Mouse (Mus musculus): ENCODE measurements at regions not wholly inside any gene's neighbourhood (a gene's known extent, or its start where the extent isn't known, plus 50 kb on each side); places are given as distances from the start of the nearest gene placed in this dataset.

DNA sequence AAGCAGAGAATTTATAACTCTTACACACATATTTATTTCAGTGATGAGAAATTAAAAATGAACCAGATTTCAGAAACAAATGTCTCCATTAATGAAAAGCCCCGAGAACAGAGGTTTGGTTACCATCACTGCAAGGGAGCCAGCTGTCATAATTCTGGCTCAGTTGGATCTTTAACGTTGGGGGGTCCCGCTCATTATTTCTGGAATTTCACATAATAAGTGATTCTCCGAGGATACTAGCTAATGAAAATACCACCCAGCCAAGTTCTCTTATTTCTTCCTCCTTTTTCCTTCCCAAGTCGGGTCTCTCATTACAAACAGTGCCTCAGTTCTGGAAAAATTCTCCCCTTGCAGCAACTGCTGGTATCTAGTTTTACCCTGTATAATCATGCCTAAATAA lies 659.0 kb upstream of the Marcks start:
- Histone ChIP-seq H3K36me3 (replicated peaks in 1 of 2; ENCODE audit: control insufficient read depth in 1 of 2, insufficient read depth in 1 of 2, low read length in 1 of 2) (no peaks in the 10 kb centered on the region), H3K79me2 (replicated peaks; ENCODE audit: control insufficient read depth, extremely low read depth, insufficient read depth, poor library complexity, severe bottlenecking) (no peaks in the 10 kb centered on the region), H3K9ac (ENCODE audit: insufficient read depth, low read depth) (no peak overlapping the region), H3K9me3 (replicated peaks; ENCODE audit: low read length) (no peaks in the 10 kb centered on the region), H3K4me2 (ENCODE audit: insufficient read depth, low read depth, poor library complexity, severe bottlenecking) (no peak overlapping the region), H3K4me3 (replicated peaks in 1 of 3; ENCODE audit: low read depth in 2 of 3, low read length in 2 of 3, poor library complexity in 1 of 3) (no peak overlapping the region), H3K4me1 (ENCODE audit: control insufficient read depth in 1 of 2, insufficient read depth in 2 of 2) (no peaks in the 10 kb centered on the region), H3K27me3 (replicated peaks) (no peaks in the 10 kb centered on the region), H3K27ac (ENCODE audit: insufficient read depth, low read depth) (no peak overlapping the region)
- in situ Hi-C loops (cut with MboI; ENCODE audit: low pct_ligation_motif_present, low pct_unique_long_range_greater_than_20kb, low sequenced_read_pairs) = no loop called here
- dilution Hi-C loops (cut with MboI; ENCODE audit: extremely low pct_ligation_motif_present, extremely low pct_unique_long_range_greater_than_20kb, low sequenced_read_pairs) = no loop called here
- TF ChIP-seq USF2 (conservative IDR thresholded peaks at IDR 0.05; ENCODE audit: low read depth, low read length) (no peak), USF1 (IDR thresholded peaks at IDR 0.05; ENCODE audit: low read depth, low read length) (no peak), NRF1 (IDR thresholded peaks at IDR 0.05; ENCODE audit: low read depth, low read length) (no peak), IRF4 (IDR thresholded peaks at IDR 0.05; ENCODE audit: low read depth, low read length) (no peak), MAZ (IDR thresholded peaks at IDR 0.05; ENCODE audit: low read depth, low read length) (no peak), RAD21 (IDR thresholded peaks at IDR 0.05; ENCODE audit: low read depth, low read length) (no peak), TCF12 (IDR thresholded peaks at IDR 0.05; ENCODE audit: low read depth, low read length) (no peak), MAX (IDR thresholded peaks at IDR 0.05; ENCODE audit: low read length) (no peak), BHLHE40 (IDR thresholded peaks at IDR 0.05; ENCODE audit: low read depth, low read length) (no peak), SMC3 (IDR thresholded peaks at IDR 0.05; ENCODE audit: low read depth, low read length) (no peak), CTCF (conservative IDR thresholded peaks at IDR 0.05 in 1 of 2, IDR thresholded peaks at IDR 0.05 in 1 of 2; ENCODE audit: low read depth in 2 of 2, low read length in 2 of 2) (no peak), EP300 (IDR thresholded peaks at IDR 0.05; ENCODE audit: low read length) (no peak)
- DNase-seq (ENCODE audit: extremely low read depth) = no peak

DNA sequence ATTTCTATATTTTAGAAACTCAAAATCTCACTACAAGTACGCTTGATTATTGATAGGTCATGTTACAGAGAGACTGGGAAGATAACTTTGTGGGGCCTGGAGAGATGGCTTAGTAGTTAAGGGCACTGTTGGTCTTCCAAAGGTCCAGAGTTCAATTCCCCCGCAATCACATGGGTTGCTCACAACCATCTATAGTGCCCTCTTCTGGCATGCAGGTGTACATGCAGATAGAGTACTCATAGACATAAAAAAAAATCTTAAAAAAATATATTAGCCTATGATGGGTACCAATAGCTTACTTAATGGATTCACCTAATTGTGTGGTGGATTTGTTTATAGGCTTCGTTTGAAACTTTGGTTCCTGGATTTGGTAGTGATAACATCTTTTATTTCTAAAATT lies 654.2 kb upstream of the Marcks start:
- Histone ChIP-seq H3K79me2 (replicated peaks; ENCODE audit: control insufficient read depth, extremely low read depth, insufficient read depth, poor library complexity, severe bottlenecking) (no peaks in the 10 kb centered on the region), H3K9me3 (replicated peaks; ENCODE audit: low read length) (no peaks in the 10 kb centered on the region), H3K4me1 (ENCODE audit: control insufficient read depth in 1 of 2, insufficient read depth in 2 of 2) (no peaks in the 10 kb centered on the region), H3K4me3 (replicated peaks in 1 of 3; ENCODE audit: low read depth in 2 of 3, low read length in 2 of 3, poor library complexity in 1 of 3) (no peak overlapping the region), H3K4me2 (ENCODE audit: insufficient read depth, low read depth, poor library complexity, severe bottlenecking) (no peak overlapping the region), H3K36me3 (replicated peaks in 1 of 2; ENCODE audit: control insufficient read depth in 1 of 2, insufficient read depth in 1 of 2, low read length in 1 of 2) (no peaks in the 10 kb centered on the region), H3K27ac (ENCODE audit: insufficient read depth, low read depth) (no peak overlapping the region), H3K27me3 (replicated peaks) (no peaks in the 10 kb centered on the region), H3K9ac (ENCODE audit: insufficient read depth, low read depth) (no peak overlapping the region)
- TF ChIP-seq RAD21 (IDR thresholded peaks at IDR 0.05; ENCODE audit: low read depth, low read length) (peak; percentile 37), MEF2A (IDR thresholded peaks at IDR 0.05; ENCODE audit: borderline replicate concordance, low read depth, low read length) (no peak), SMC3 (IDR thresholded peaks at IDR 0.05; ENCODE audit: low read depth, low read length) (peak; percentile 54), CTCF (conservative IDR thresholded peaks at IDR 0.05 in 1 of 2, IDR thresholded peaks at IDR 0.05 in 1 of 2; ENCODE audit: low read depth in 2 of 2, low read length in 2 of 2) (peak in 1 of 2 experiments; percentile 55; a peak in 2 of 4 replicates), ZNF384 (IDR thresholded peaks at IDR 0.05; ENCODE audit: low read depth, low read length) (peak; percentile 83)
- in situ Hi-C loops (cut with MboI; ENCODE audit: low pct_ligation_motif_present, low pct_unique_long_range_greater_than_20kb, low sequenced_read_pairs) = no loop called here
- no peak for DNase-seq (ENCODE audit: extremely low read depth)
- dilution Hi-C loops (cut with MboI; ENCODE audit: extremely low pct_ligation_motif_present, extremely low pct_unique_long_range_greater_than_20kb, low sequenced_read_pairs) = no loop called here

DNA sequence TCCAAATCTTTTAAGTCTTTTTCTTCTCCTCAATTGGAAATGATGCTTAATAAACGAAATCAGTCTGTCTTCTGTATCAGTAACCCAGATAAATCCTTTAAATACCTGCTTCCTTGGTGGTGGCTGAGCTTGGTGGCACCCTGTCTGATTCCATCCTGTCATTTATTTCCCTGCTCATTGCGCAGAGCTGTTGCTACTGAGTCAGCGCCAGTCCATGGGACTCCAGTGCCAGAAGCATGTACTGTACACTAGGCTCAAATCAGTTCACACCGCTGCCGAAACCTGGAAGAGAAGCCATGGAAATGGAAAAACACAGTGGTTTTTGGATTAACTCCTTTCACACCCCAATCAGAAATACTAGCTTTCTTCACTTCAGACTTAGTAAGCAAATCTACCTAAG lies 649.3 kb upstream of the Marcks start:
- in situ Hi-C loops (cut with MboI; ENCODE audit: low pct_ligation_motif_present, low pct_unique_long_range_greater_than_20kb, low sequenced_read_pairs) = no loop called here
- H3K4me2 ChIP-seq (ENCODE audit: insufficient read depth, low read depth, poor library complexity, severe bottlenecking) = no peak overlapping the region
- DNase-seq (ENCODE audit: extremely low read depth) = no peak
- H3K27ac ChIP-seq (ENCODE audit: insufficient read depth, low read depth) = no peak overlapping the region
- no peaks in the 10 kb centered on the region for H3K79me2 ChIP-seq (replicated peaks; ENCODE audit: control insufficient read depth, extremely low read depth, insufficient read depth, poor library complexity, severe bottlenecking)
- no peaks in the 10 kb centered on the region for H3K9me3 ChIP-seq (replicated peaks; ENCODE audit: low read length)
- H3K36me3 ChIP-seq (replicated peaks in 1 of 2; ENCODE audit: control insufficient read depth in 1 of 2, insufficient read depth in 1 of 2, low read length in 1 of 2) = no peaks in the 10 kb centered on the region
- no peak overlapping the region for H3K4me3 ChIP-seq (replicated peaks in 1 of 3; ENCODE audit: low read depth in 2 of 3, low read length in 2 of 3, poor library complexity in 1 of 3)
- no peaks in the 10 kb centered on the region for H3K27me3 ChIP-seq (replicated peaks)
- H3K4me1 ChIP-seq (ENCODE audit: control insufficient read depth in 1 of 2, insufficient read depth in 2 of 2) = no peaks in the 10 kb centered on the region
- TF ChIP-seq TCF12 (IDR thresholded peaks at IDR 0.05; ENCODE audit: low read depth, low read length) = no peak
- TF ChIP-seq SMC3 (IDR thresholded peaks at IDR 0.05; ENCODE audit: low read depth, low read length) = no peak
- TF ChIP-seq JUN (IDR thresholded peaks at IDR 0.05; ENCODE audit: insufficient read depth, low read depth, low read length) = no peak
- TF ChIP-seq CTCF (conservative IDR thresholded peaks at IDR 0.05 in 1 of 2, IDR thresholded peaks at IDR 0.05 in 1 of 2; ENCODE audit: low read depth in 2 of 2, low read length in 2 of 2) = no peak
- TF ChIP-seq CHD2 (IDR thresholded peaks at IDR 0.05; ENCODE audit: low read length) = no peak
- TF ChIP-seq ELF1 (IDR thresholded peaks at IDR 0.05; ENCODE audit: low read depth, low read length) = no peak
- TF ChIP-seq E2F4 (IDR thresholded peaks at IDR 0.05; ENCODE audit: insufficient replicate concordance, low read depth, low read length) = no peak
- no peak for TF ChIP-seq UBTF (IDR thresholded peaks at IDR 0.05; ENCODE audit: low read depth, low read length)
- no peak for TF ChIP-seq BHLHE40 (IDR thresholded peaks at IDR 0.05; ENCODE audit: low read depth, low read length)
- TF ChIP-seq RCOR1 (conservative IDR thresholded peaks at IDR 0.05; ENCODE audit: low read depth, low read length) = no peak
- TF ChIP-seq NELFE (IDR thresholded peaks at IDR 0.05; ENCODE audit: low read depth, low read length) = no peak
- no peak for TF ChIP-seq USF2 (conservative IDR thresholded peaks at IDR 0.05; ENCODE audit: low read depth, low read length)
- H3K9ac ChIP-seq (ENCODE audit: insufficient read depth, low read depth) = no peak overlapping the region
- dilution Hi-C loops (cut with MboI; ENCODE audit: extremely low pct_ligation_motif_present, extremely low pct_unique_long_range_greater_than_20kb, low sequenced_read_pairs) = no loop called here

Data from CH12.LX (cell line).